Mouse (Mus musculus) kidney, postnatal 14 days (tissue): ENCODE measurements at regions not wholly inside any gene's neighbourhood (a gene's known extent, or its start where the extent isn't known, plus 50 kb on each side); places are given as distances from the start of the nearest gene placed in this dataset.

Experiments
- DNase-seq: peaks from one replicate; pipeline ENCODE4 v3.0.0; 2022; ENCODE audit warnings: mixed read lengths

- no peak for DNase-seq
Measured at GRCm38 (mm10) chr16:91156506-91156905, 61.6 kb upstream of the 4932438H23Rik start.

GRCm38 (mm10) chr16:91160679-91161078 is 64.6 kb upstream of the Olig2 start:
- DNase-seq: peak; percentile 17

- DNase-seq: no peak
Measured at GRCm38 (mm10) chr16:91161616-91162015, 63.6 kb upstream of the Olig2 start.

GRCm38 (mm10) chr16:91162381-91162780 is 62.9 kb upstream of the Olig2 start:
- DNase-seq: no peak

GRCm38 (mm10) chr16:91165906-91166305 is 59.4 kb upstream of the Olig2 start:
- DNase-seq: no peak

- DNase-seq: peak; percentile 34
Measured at GRCm38 (mm10) chr16:91166866-91167265, 58.4 kb upstream of the Olig2 start.

- no peak for DNase-seq
Measured at GRCm38 (mm10) chr16:91168398-91168797, 56.9 kb upstream of the Olig2 start.

GRCm38 (mm10) chr16:91169829-91170228 is 55.4 kb upstream of the Olig2 start:
- DNase-seq: no peak

- DNase-seq: no peak
Measured at GRCm38 (mm10) chr16:91171911-91172440, 53.3 kb upstream of the Olig2 start.

- DNase-seq: no peak
Measured at GRCm38 (mm10) chr16:91172510-91172909, 52.7 kb upstream of the Olig2 start.

- DNase-seq: no peak
Measured at GRCm38 (mm10) chr16:91173241-91173640, 52.0 kb upstream of the Olig2 start.

GRCm38 (mm10) chr16:91173870-91174278 is 51.4 kb upstream of the Olig2 start:
- no peak for DNase-seq

- no peak for DNase-seq
Measured at GRCm38 (mm10) chr16:91174401-91174800, 50.9 kb upstream of the Olig2 start.
